Mouse (Mus musculus) forebrain, embryonic 12.5 days (tissue): ENCODE results near the gene Eef1b2. TPM values are rescaled to one million over a fixed set of nuclear protein-coding genes. Genes with fewer than 3 reads are reported as not detected.

Experiments
- ATAC-seq: fragments of 200-750 bp; cut with Nextera tagmentation; 2 replicates; pipeline ENCODE4 v1.8.0; 2017; ENCODE audit warnings: moderate TSS enrichment; ENCODE audit not compliant: low FRiP score
- H3K27ac ChIP-seq: fragments of 300-500 bp; sonication (generic); 2 replicates; pipeline ENCODE4 v1.5.1; 2016; ENCODE audit warnings: mild to moderate bottlenecking
- H3K27me3 ChIP-seq: fragments of 300-500 bp; sonication (generic); 2 replicates; pipeline ENCODE4 v1.6.1; 2016; ENCODE audit warnings: mild to moderate bottlenecking
- H3K36me3 ChIP-seq: fragments of 300-500 bp; sonication (generic); replicated peaks from 2 replicates; pipeline ENCODE4 v1.6.1; 2016; ENCODE audit warnings: mild to moderate bottlenecking
- H3K4me1 ChIP-seq: fragments of 300-500 bp; sonication (generic); 2 replicates; pipeline ENCODE4 v1.6.1; 2016
- H3K4me2 ChIP-seq: fragments of 300-500 bp; sonication (generic); 2 replicates; pipeline ENCODE4 v1.6.1; 2016; ENCODE audit warnings: mild to moderate bottlenecking, moderate library complexity
- H3K4me3 ChIP-seq: fragments of 300-500 bp; sonication (generic); replicated peaks from 2 replicates; pipeline ENCODE4 v1.5.1; 2016; ENCODE audit warnings: mild to moderate bottlenecking
- H3K9ac ChIP-seq: fragments of 300-500 bp; sonication (generic); 2 replicates; pipeline ENCODE4 v1.6.1; 2016; ENCODE audit warnings: mild to moderate bottlenecking
- H3K9me3 ChIP-seq: fragments of 300-500 bp; sonication (generic); 2 replicates; pipeline ENCODE4 v1.6.1; 2016
- WGBS: fragments of 180-500 bp; shearing (Covaris S2); methylation state at CpG from one replicate; pipeline ENCODE4 v1.1.7; 2016; 5-methylcytosine and 5-hydroxymethylcytosine counted together
- microRNA-seq: library from miRNA; unstranded; fragments of <30 nt; microRNA quantifications from one replicate; pipeline ENCODE4, GENCODE M21; 2017
- polyA plus RNA-seq: library from polyadenylated mRNA; unstranded; fragments of >200 nt; fragmentation: Nextera tagmentation; extraction: Ambion mirVana; gene quantifications from 2 replicates; pipeline ENCODE4 v1.2.1, GENCODE M21; 2016

The Eef1b2 gene
- polyA plus RNA-seq, 1 experiment from 2014 or later = 421 TPM

DNA sequence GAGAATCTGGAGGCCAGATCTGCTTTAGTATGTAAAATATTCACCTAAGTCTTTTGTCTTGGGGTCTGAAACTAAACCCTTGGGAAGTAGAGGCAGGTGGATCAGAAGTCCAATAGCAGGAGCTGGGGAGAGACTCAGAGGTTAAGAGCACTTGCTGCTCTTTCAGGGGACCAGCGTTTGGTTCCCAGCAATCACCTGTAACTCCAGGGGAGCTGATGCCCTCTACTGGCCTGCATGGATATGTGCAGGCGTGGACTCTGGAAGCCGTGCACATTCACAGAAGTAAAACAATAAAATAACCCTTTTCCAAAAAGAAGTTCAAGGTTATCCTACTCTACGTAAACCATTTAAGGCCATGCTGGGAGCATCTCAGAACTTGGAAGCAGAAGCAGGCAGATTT, 42.7 kb downstream of the Eef1b2 start:
- Histone ChIP-seq H3K9ac (no peak overlapping the region), H3K4me1 (peaks cover 7% of the 10 kb centered on the region; the same call in 1 of the 2 replicates), H3K27me3 (no peaks in the 10 kb centered on the region), H3K27ac (no peak overlapping the region), H3K4me3 (no peak overlapping the region), H3K36me3 (no peaks in the 10 kb centered on the region), H3K4me2 (no peak overlapping the region), H3K9me3 (peaks cover 5% of the 10 kb centered on the region; the same call in 1 of the 2 replicates)
- 93% methylated on average over 4 of the region's 4 CpGs for WGBS
- no peak for ATAC-seq

DNA sequence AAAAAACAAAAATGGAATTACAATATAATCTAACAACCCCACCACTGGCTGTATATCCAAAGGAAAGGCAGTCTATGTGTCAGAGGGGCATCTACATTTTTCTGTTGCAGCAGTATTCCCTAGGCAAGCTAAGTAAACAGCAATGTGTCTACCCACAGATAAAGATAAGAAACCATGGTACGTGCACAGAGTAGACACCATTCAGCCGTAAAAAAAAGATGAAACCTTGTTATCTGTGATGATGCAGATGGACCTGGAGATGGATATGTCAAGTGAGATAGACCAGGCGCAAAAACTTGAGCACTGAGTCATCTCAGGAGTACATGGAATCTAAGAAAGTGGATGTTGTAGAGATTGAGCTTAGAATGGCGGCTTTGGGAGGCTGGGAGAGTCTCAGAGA, 48.4 kb downstream of the Eef1b2 start:
- Histone ChIP-seq H3K4me1 (peaks cover 3% of the 10 kb centered on the region; the same call in 1 of the 2 replicates), H3K9me3 (no peaks in the 10 kb centered on the region), H3K27ac (no peak overlapping the region), H3K4me3 (no peak overlapping the region), H3K4me2 (no peak overlapping the region), H3K36me3 (no peaks in the 10 kb centered on the region), H3K27me3 (no peaks in the 10 kb centered on the region), H3K9ac (no peak overlapping the region)
- no peak for ATAC-seq
- 90% methylated on average over 4 of the region's 4 CpGs for WGBS

DNA sequence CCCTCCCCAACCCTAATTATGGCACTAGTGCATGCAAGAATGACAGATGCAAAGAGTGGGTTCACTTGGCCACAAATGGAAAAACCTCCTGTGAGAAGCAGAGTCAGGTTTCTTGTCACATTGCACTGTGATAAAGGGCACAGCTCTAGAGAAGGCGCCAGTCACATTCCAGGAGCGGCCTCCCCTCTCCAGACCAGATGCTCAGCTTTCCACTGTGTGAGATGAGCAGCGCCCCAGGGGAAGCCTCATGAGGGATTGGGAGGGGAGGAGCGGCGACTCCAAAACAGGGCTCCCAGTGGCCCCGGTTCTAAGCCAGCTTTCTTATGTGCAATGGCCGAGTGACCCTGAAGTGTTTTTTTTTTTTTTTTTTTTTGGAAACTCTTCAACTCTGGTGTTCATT, 49.3 kb downstream of the Eef1b2 start:
- H3K9me3 ChIP-seq = no peaks in the 10 kb centered on the region
- no peak overlapping the region for H3K9ac ChIP-seq
- H3K36me3 ChIP-seq = no peaks in the 10 kb centered on the region
- 8% methylated on average over 7 of the region's 7 CpGs for WGBS
- H3K4me1 ChIP-seq = peaks cover 3% of the 10 kb centered on the region; the same call in 1 of the 2 replicates
- no peaks in the 10 kb centered on the region for H3K27me3 ChIP-seq
- no peak for ATAC-seq
- H3K27ac ChIP-seq = no peak overlapping the region
- H3K4me2 ChIP-seq = no peak overlapping the region
- no peak overlapping the region for H3K4me3 ChIP-seq

DNA sequence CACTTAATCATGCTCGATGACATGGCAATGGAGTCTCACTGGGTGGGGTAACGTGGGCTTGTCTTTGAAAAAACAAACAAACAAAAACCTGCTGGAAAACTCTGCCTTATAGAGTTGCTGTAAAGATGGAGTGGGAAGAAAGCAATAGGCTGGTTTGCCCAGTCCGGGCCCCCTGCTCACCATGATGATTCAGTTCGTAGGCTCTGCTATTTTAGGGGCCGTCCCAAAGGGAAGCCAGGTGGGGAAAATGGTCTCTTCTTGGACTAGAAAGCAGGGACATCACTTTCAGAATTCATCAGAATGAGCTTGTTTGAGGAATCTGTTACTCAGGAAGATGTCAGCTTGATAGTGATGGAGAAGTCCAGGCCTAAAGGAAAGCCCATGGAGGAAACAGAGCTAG, 50.6 kb downstream of the Eef1b2 start:
- 85% methylated on average over 5 of the region's 5 CpGs for WGBS
- Histone ChIP-seq H3K4me2 (no peak overlapping the region), H3K36me3 (no peaks in the 10 kb centered on the region), H3K9me3 (no peaks in the 10 kb centered on the region), H3K9ac (no peak overlapping the region), H3K4me3 (no peak overlapping the region), H3K27me3 (no peaks in the 10 kb centered on the region), H3K27ac (no peak overlapping the region), H3K4me1 (peaks cover 3% of the 10 kb centered on the region; the same call in 1 of the 2 replicates)
- no peak for ATAC-seq

Small RNA genes within 50 kb of the gene (microRNA-seq; reads per million reads assigned to microRNA genes)
- gene Gm24557 = not detected
- not detected for gene Gm27512

Other genes starting within 250 kb of the Eef1b2 start
- gene Ino80d, start 62.2 kb upstream of the Eef1b2 start, polyA plus RNA-seq = 11.0 and 12.4 TPM in 2 replicates
- 122 and 129 TPM in 2 replicates for gene Ndufs1, start within 50 bp of the Eef1b2 start, polyA plus RNA-seq
- 0.36 and 0.59 TPM in 2 replicates for gene Gpr1, start 37.7 kb downstream of the Eef1b2 start, polyA plus RNA-seq
- gene Zdbf2, start 96.4 kb downstream of the Eef1b2 start, polyA plus RNA-seq = 40.4 and 43.9 TPM in 2 replicates